Mouse (Mus musculus): ENCODE measurements around the gene Cldn9. TPM values are rescaled to one million over a fixed set of nuclear protein-coding genes. Genes with fewer than 3 reads are reported as not detected.

Cldn9 gene
- total RNA-seq, 2 experiments from 2014 or later: not detected

- ATAC-seq (replicated peaks; ENCODE audit: low FRiP score, poor library complexity, severe bottlenecking): no peak
Measured at GRCm38 (mm10) chr17:23654410-23654809, 29.4 kb downstream of the Cldn9 start.

DNA sequence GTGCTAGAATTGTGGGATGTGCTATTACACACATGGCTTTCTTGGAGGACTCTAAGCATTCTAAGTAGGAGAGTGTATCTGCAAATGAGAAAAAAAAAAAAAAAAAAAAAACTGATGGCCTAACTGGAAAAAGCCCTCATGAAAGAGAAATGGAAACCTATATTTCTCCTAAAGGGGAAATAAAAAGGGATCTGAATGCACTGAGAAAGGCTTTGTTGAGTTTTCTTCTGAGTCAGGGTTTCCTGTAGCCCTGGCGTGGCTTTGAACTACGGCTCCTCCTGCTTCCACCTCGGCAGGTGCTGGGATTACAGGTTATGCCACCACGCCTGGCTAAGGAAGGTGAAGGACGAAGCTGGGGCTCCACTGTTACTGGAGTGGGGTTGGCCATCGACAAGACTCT is 29.8 kb downstream of the Cldn9 start:
- no peak for ATAC-seq (replicated peaks; ENCODE audit: low FRiP score, poor library complexity, severe bottlenecking)

- no peak for ATAC-seq (replicated peaks; ENCODE audit: low FRiP score, poor library complexity, severe bottlenecking)
Measured at GRCm38 (mm10) chr17:23653324-23653723, 30.5 kb downstream of the Cldn9 start.

- ATAC-seq (replicated peaks; ENCODE audit: low FRiP score, poor library complexity, severe bottlenecking): no peak
Measured at GRCm38 (mm10) chr17:23651363-23651762, 32.5 kb downstream of the Cldn9 start.

GRCm38 (mm10) chr17:23645894-23646293 is 37.9 kb downstream of the Cldn9 start:
- ATAC-seq (replicated peaks; ENCODE audit: low FRiP score, poor library complexity, severe bottlenecking): no peak

DNA sequence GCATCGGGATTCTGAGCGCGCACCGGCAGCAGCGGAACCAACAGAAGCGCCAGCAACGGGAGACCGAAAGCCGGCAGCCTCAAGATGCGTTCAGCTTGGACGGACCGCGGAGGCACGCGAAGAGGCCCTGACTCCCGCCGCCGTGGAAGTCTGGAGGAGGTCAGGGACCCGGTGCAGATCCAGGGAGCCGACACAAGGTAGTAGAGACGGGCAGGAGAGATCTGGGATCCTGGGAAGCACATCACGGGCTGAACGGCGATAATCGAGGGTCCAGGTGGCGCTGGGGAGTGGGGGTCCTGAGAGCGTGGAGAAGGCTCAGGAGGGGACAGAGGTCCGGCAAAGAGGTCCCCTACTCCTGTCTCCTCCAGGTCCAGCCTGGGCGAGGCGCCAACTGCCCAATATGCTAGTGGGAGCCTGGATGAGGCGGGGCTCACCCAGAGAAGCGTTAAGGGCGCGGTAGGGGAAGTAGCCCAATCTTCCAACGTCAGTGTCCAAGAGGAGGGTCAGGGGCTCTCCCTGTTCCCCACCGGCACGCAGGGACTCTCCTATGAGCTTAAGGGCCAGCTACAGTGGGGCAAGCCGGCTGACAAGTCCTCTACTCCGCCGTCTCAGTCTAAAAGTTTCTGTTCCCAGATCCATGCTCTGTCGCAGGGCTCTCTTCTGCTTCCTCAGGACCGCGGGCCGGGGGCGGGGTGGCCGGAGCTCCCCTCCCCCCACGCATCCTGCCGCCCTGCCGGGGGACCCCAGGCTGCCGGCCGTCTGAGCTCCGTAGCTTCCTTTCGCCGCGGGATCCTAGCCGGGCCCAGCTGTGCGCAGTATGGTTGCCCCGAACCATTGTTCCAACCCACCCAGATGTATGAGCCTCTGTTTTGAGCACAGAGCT is 39.0 kb downstream of the Cldn9 start, which contains the start of gene Mmp25:
Gene Mmp25 (minus strand): TSS at position 665 of the 883 bp plus-strand sequence.
- ATAC-seq (replicated peaks; ENCODE audit: low FRiP score, poor library complexity, severe bottlenecking): no peak

Other genes with a start within 250 kb of the Cldn9 start
- gene Vmn2r117, start 204.3 kb downstream of the Cldn9 start, total RNA-seq (2015; ENCODE audit: low replicate concordance): not detected in 2 replicates
- not detected in 2 replicates for gene Vmn2r117, start 204.3 kb downstream of the Cldn9 start, total RNA-seq (2017; ENCODE audit: low replicate concordance)
- gene Zfp213, start 119.8 kb downstream of the Cldn9 start, total RNA-seq (2015; ENCODE audit: low replicate concordance): 1.7 and 2.5 TPM in 2 replicates
- gene Zfp213, start 119.8 kb downstream of the Cldn9 start, total RNA-seq (2017; ENCODE audit: low replicate concordance): 0.34 and 2.5 TPM in 2 replicates
- not detected in 2 replicates for gene Zfp13, start 84.5 kb downstream of the Cldn9 start, total RNA-seq (2015; ENCODE audit: low replicate concordance)
- not detected in 2 replicates for gene Zfp13, start 84.5 kb downstream of the Cldn9 start, total RNA-seq (2017; ENCODE audit: low replicate concordance)
- gene Zscan10, start 83.2 kb downstream of the Cldn9 start, total RNA-seq (2015; ENCODE audit: low replicate concordance): not detected in 2 replicates
- gene Zscan10, start 83.2 kb downstream of the Cldn9 start, total RNA-seq (2017; ENCODE audit: low replicate concordance): not detected in 2 replicates
- gene Mmp25, start 38.7 kb downstream of the Cldn9 start, total RNA-seq (2015; ENCODE audit: low replicate concordance): 11.1 and 11.9 TPM in 2 replicates
- 3.1 and 4.0 TPM in 2 replicates for gene Mmp25, start 38.7 kb downstream of the Cldn9 start, total RNA-seq (2017; ENCODE audit: low replicate concordance)
- not detected in 2 replicates for gene Bicdl2, start 23.5 kb downstream of the Cldn9 start, total RNA-seq (2015; ENCODE audit: low replicate concordance)
- not detected in 2 replicates for gene Bicdl2, start 23.5 kb downstream of the Cldn9 start, total RNA-seq (2017; ENCODE audit: low replicate concordance)
- 8.6 and 28.0 TPM in 2 replicates for gene Hcfc1r1, start 10.4 kb downstream of the Cldn9 start, total RNA-seq (2015; ENCODE audit: low replicate concordance)
- 4.3 and 12.1 TPM in 2 replicates for gene Hcfc1r1, start 10.4 kb downstream of the Cldn9 start, total RNA-seq (2017; ENCODE audit: low replicate concordance)
- gene Thoc6, start 10.1 kb downstream of the Cldn9 start, total RNA-seq (2015; ENCODE audit: low replicate concordance): 7.3 and 21.5 TPM in 2 replicates
- 5.4 and 5.7 TPM in 2 replicates for gene Thoc6, start 10.1 kb downstream of the Cldn9 start, total RNA-seq (2017; ENCODE audit: low replicate concordance)
- gene Tnfrsf12a, start 6.6 kb downstream of the Cldn9 start, total RNA-seq (2015; ENCODE audit: low replicate concordance): not detected in 2 replicates
- 2.0 TPM in 1 of 2 replicates, not detected in the other for gene Tnfrsf12a, start 6.6 kb downstream of the Cldn9 start, total RNA-seq (2017; ENCODE audit: low replicate concordance)
- gene Cldn6, start 4.8 kb downstream of the Cldn9 start, total RNA-seq (2015; ENCODE audit: low replicate concordance): not detected in 2 replicates
- not detected in 2 replicates for gene Cldn6, start 4.8 kb downstream of the Cldn9 start, total RNA-seq (2017; ENCODE audit: low replicate concordance)
- gene 1520401A03Rik, start 38.8 kb upstream of the Cldn9 start, total RNA-seq (2015; ENCODE audit: low replicate concordance): not detected in 2 replicates
- gene 1520401A03Rik, start 38.8 kb upstream of the Cldn9 start, total RNA-seq (2017; ENCODE audit: low replicate concordance): not detected in 2 replicates
- gene Pkmyt1, start 42.3 kb upstream of the Cldn9 start, total RNA-seq (2015; ENCODE audit: low replicate concordance): 10.0 and 14.2 TPM in 2 replicates
- 7.3 and 9.2 TPM in 2 replicates for gene Pkmyt1, start 42.3 kb upstream of the Cldn9 start, total RNA-seq (2017; ENCODE audit: low replicate concordance)
- gene Paqr4, start 56.8 kb upstream of the Cldn9 start, total RNA-seq (2015; ENCODE audit: low replicate concordance): 1.2 TPM in 1 of 2 replicates, not detected in the other
- 1.4 and 4.3 TPM in 2 replicates for gene Paqr4, start 56.8 kb upstream of the Cldn9 start, total RNA-seq (2017; ENCODE audit: low replicate concordance)
- not detected in 2 replicates for gene Kremen2, start 61.8 kb upstream of the Cldn9 start, total RNA-seq (2015; ENCODE audit: low replicate concordance)
- not detected in 2 replicates for gene Kremen2, start 61.8 kb upstream of the Cldn9 start, total RNA-seq (2017; ENCODE audit: low replicate concordance)
- 2.1 and 2.3 TPM in 2 replicates for gene Flywch1, start 87.6 kb upstream of the Cldn9 start, total RNA-seq (2015; ENCODE audit: low replicate concordance)
- 3.8 and 4.7 TPM in 2 replicates for gene Flywch1, start 87.6 kb upstream of the Cldn9 start, total RNA-seq (2017; ENCODE audit: low replicate concordance)
- not detected in 2 replicates for gene Flywch2, start 102.1 kb upstream of the Cldn9 start, total RNA-seq (2015; ENCODE audit: low replicate concordance)
- gene Flywch2, start 102.1 kb upstream of the Cldn9 start, total RNA-seq (2017; ENCODE audit: low replicate concordance): not detected in 2 replicates
- gene Srrm2, start 106.5 kb upstream of the Cldn9 start, total RNA-seq (2015; ENCODE audit: low replicate concordance): 188 and 291 TPM in 2 replicates
- 169 and 183 TPM in 2 replicates for gene Srrm2, start 106.5 kb upstream of the Cldn9 start, total RNA-seq (2017; ENCODE audit: low replicate concordance)
- gene Elob, start 145.1 kb upstream of the Cldn9 start, total RNA-seq (2015; ENCODE audit: low replicate concordance): 94.3 and 118 TPM in 2 replicates
- gene Elob, start 145.1 kb upstream of the Cldn9 start, total RNA-seq (2017; ENCODE audit: low replicate concordance): 33.2 and 50.0 TPM in 2 replicates
- gene Prss33, start 152.0 kb upstream of the Cldn9 start, total RNA-seq (2015; ENCODE audit: low replicate concordance): not detected in 2 replicates
- gene Prss33, start 152.0 kb upstream of the Cldn9 start, total RNA-seq (2017; ENCODE audit: low replicate concordance): not detected in 2 replicates
- not detected in 2 replicates for gene Prss32, start 159.8 kb upstream of the Cldn9 start, total RNA-seq (2015; ENCODE audit: low replicate concordance)
- gene Prss32, start 159.8 kb upstream of the Cldn9 start, total RNA-seq (2017; ENCODE audit: low replicate concordance): not detected in 2 replicates
- gene Prss41, start 160.1 kb upstream of the Cldn9 start, total RNA-seq (2015; ENCODE audit: low replicate concordance): not detected in 2 replicates
- not detected in 2 replicates for gene Prss41, start 160.1 kb upstream of the Cldn9 start, total RNA-seq (2017; ENCODE audit: low replicate concordance)
- gene Prss21, start 184.0 kb upstream of the Cldn9 start, total RNA-seq (2015; ENCODE audit: low replicate concordance): not detected in 2 replicates
- not detected in 2 replicates for gene Prss21, start 184.0 kb upstream of the Cldn9 start, total RNA-seq (2017; ENCODE audit: low replicate concordance)
- not detected in 2 replicates for gene Dcpp1, start 196.8 kb upstream of the Cldn9 start, total RNA-seq (2015; ENCODE audit: low replicate concordance)
- gene Dcpp1, start 196.8 kb upstream of the Cldn9 start, total RNA-seq (2017; ENCODE audit: low replicate concordance): not detected in 2 replicates
- not detected in 2 replicates for gene Dcpp2, start 196.9 kb upstream of the Cldn9 start, total RNA-seq (2015; ENCODE audit: low replicate concordance)
- gene Dcpp2, start 196.9 kb upstream of the Cldn9 start, total RNA-seq (2017; ENCODE audit: low replicate concordance): not detected in 2 replicates
- gene Dcpp3, start 233.4 kb upstream of the Cldn9 start, total RNA-seq (2015; ENCODE audit: low replicate concordance): not detected in 2 replicates
- gene Dcpp3, start 233.4 kb upstream of the Cldn9 start, total RNA-seq (2017; ENCODE audit: low replicate concordance): not detected in 2 replicates

Measured in erythroblast, adult 5-6 weeks (primary cell).